Mouse (Mus musculus) T-cell, adult 66 days (primary cell): ENCODE measurements around the gene Tex37. TPM values are rescaled to one million over a fixed set of nuclear protein-coding genes. Genes with fewer than 3 reads are reported as not detected.

Source experiments
- total RNA-seq, 2 experiments: library from RNA; stranded (reverse); gene quantifications; 3 replicates in 1 of 2; 4 replicates in 1 of 2; pipeline ENCODE4 v1.2.4; 2023

Gene Tex37
- not detected for total RNA-seq

DNA sequence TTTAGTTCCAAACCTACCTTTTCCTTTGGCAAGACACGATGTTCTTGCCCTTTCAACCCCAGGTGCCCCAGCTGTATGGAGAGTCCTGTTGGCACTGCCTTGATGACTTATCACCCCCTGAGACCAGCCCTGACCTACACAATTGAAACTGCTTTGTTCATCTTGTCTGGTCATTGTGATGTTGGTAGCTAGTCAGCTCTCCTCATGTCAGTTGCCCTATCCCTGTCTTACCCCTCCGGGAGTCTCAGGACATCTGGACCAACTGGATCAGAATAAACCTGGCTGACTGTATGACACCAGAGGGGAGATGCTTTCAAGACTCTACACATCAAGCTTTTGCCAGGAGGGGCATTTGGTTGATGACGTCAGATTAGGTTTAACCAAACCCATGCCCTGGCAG lies at the start of gene Tex37:
TSS of gene Tex37 (minus strand) at position 101 of the 400 bp plus-strand sequence.

DNA sequence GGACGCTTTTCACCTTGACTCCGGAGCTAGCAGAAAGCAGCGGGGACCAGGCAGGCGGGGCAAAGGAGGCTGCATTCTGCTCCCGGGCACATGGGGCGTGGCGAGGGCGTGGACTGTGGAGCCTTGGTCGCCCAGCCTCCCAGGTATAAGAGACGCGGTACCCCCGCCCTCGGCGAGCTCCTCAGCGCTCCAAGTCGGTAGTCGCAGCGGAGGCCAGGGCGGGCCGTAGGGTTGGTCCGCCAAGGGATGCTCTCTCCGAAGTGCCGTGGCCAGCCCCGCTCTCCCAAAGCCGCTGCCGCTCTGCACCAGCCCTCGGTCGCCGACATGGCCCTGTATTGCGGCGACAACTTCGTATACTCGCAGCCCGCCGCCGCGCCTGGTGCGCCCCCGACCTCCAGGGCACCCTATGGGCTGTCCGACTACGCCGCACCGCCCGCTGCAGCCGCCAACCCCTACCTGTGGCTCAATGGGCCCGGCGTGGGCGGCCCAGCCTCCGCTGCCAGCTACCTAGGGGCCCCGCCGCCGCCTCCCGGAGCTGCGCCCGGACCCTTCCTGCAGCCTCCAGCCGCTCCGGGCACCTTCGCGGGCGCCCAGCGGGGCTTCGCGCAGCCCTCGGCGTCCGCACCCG lies 37.7 kb upstream of the Tex37 start, which contains the start of gene Foxi3:
TSS of gene Foxi3 (plus strand) at position 247 of the 628 bp plus-strand sequence.

Other genes with a start within 250 kb of the Tex37 start
- gene Rpia, start 126.7 kb downstream of the Tex37 start, total RNA-seq = 10 to 100 TPM; 32.2 to 36.5 TPM
- gene Eif2ak3, start 74.4 kb downstream of the Tex37 start, total RNA-seq = 10 to 100 TPM; 69.5 to 76.5 TPM
- not detected for gene Foxi3, start 37.6 kb upstream of the Tex37 start, total RNA-seq
- gene Thnsl2, start 225.5 kb upstream of the Tex37 start, total RNA-seq = under 1 TPM; 0.50 to 0.93 TPM